Mouse (Mus musculus): ENCODE data around the gene Lbx2.

DNA sequence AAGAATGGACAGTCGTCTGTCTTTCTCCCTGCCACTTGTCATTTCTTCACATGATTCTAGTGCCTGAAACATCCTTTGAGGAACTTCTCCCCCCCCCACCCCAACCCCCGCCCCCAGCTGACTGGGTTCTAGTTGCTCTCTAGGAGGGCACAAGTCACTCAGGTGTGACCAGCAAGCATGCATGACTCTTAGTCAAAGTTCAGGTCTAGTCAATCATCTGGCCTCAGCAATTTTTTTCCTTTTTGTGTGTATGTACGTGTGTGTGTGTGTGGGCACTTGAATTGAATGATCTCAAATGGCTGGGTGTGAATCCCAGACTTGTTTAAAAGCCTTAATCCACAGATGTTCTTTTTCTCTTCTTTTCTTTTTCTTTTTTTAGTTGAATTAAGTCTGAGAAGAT, 48.1 kb downstream of the Lbx2 start:
- TF ChIP-seq CTCF (IDR thresholded peaks at IDR 0.05; ENCODE audit: low read depth), result no peak
- no peak for TF ChIP-seq EP300 (IDR thresholded peaks at IDR 0.05; ENCODE audit: low read depth)

All from heart, postnatal 0 days (tissue).